Mouse (Mus musculus) embryo, embryonic 11 days (tissue): ENCODE measurements around the gene Arhgef16.
A peak's percentile ranks its signal among the peaks of the same experiment; 100 is the strongest.

Source experiments
- DNase-seq: peaks from one replicate; pipeline ENCODE4 v3.0.0-alpha.2; 2015

The Arhgef16 gene

DNA sequence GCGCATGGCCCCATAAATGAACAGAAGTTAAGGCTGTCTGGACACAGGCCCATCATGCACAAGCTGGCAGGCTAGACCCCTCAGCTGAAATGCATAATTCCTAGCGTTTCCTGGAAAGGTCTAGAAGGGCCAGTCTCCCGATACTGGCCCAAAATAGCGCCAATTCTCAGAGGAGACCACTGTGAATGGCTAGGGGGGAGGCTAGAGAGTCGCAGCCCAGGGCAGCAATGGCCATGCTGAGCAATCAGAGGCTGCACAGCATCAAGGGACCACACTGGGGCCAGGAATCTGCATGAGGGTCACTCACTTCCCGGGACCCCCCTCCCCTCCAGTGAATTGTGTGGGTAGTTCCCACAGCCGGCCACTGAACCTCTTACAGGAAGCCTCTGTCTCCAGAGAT lies 17.8 kb downstream of the Arhgef16 start:
- DNase-seq: no peak

DNA sequence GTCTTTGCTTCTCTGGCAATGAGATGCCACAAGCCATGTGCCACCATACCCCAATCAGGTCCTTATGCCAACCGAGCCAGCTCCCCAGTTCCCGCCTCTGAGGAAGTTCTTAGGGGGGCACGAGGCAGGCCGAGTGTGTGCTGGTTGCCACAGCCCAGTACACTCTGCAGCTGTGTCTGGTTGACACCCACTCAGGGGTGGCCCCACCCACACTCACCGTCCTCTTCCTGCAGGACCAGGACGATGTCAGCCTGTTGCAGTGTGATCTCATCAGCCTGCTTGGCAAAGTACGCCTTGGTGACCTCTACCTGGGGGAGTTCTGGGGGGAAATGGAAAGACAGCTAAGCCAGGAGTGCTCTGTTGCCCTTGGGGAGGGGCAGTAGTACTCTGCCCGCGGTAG lies 22.0 kb downstream of the Arhgef16 start:
- no peak for DNase-seq

DNA sequence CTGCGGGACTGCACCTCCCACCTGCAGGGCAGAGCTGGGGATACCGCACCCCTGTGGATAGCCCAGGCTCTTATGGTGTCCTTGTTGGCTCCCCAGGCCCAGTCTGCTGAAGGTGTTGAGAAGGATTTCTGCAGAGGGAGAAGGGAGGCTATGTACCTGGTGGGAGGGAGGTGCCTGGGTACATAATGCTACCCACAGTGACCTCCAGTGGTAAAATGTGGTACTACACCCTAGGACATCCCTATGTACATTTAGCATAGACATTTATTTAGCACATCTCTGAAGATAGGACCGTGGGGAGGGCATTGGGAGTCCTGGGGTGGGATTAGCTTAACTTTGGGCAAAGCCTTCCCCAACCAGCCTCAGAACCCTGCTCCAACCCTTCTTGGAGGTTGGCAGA lies 28.5 kb downstream of the Arhgef16 start:
- DNase-seq: peak; percentile 81

DNA sequence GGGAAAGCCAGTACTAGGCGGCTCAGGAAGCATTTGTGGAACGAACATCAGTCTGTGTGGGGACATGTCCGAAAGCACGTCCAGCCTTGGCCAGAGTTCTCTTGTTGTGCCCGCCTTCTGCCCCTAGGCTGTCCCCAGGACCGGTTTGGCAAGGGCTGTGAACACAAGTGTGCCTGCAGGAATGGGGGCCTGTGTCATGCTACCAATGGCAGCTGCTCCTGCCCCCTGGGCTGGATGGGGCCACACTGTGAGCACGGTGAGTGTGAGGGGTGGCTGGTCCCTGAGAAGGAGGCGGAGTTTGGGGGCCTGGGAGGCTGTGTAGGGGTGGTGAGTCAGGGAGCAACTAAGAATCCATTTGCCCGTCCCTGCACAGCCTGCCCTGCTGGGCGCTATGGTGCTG lies 32.0 kb downstream of the Arhgef16 start:
- DNase-seq: no peak

DNA sequence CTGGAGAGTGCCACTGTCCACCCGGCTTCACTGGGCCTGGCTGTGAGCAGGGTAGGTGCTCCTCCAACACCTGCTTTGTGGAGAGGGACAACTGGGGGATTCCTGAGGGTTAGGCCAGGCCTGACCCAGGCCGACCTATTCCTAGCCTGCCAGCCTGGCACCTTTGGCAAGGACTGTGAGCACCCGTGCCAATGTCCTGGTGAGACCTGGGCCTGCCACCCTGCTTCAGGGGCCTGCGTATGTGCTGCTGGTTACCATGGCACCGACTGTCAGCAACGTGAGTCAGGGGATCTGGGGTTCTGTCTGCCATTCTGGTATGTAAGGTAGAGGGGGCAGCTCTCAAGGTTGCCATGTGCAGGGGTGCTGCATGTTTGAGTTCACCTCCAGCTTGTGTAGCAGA lies 34.0 kb downstream of the Arhgef16 start:
- no peak for DNase-seq

DNA sequence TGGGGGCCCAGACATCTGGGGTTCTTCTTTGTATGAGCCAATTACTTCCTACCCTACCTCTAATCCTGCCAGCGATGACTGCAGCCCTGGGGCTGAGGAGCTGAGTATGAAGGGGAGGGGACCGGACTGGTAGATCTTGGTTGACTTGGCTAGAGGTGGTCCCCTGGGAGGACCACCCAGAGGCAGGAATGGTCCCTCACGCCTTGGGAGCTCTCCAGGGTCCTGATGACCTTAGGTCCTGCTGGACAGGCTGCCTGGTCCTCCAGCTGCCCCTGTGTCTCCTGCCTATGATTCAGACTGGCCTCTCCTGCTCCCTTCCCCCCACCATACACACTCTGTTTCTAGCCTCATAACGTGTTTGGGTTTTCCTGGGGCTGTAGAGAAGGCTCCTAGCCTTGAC lies 39.4 kb downstream of the Arhgef16 start:
- peak; percentile 38 for DNase-seq

DNA sequence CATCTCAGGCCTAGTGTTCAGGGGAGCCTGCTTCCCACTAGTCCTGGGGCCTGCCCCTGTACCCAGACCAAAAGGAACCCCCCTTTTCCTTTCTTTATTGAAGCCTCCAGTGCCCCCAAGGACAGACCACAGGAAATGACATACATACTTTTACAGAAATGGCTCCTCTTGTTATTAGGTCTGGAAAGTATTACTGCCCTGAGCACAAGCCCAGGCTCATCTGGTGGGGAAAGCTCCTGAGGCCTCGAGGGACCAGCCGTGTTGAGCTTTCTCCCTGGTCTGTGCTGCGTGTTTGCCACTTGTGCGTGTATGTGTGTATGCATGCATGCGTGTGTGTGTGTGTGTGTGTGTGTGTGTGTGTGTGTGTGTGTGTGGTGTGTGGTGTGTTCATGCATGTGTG lies 40.7 kb downstream of the Arhgef16 start:
- peak; percentile 31 for DNase-seq

DNA sequence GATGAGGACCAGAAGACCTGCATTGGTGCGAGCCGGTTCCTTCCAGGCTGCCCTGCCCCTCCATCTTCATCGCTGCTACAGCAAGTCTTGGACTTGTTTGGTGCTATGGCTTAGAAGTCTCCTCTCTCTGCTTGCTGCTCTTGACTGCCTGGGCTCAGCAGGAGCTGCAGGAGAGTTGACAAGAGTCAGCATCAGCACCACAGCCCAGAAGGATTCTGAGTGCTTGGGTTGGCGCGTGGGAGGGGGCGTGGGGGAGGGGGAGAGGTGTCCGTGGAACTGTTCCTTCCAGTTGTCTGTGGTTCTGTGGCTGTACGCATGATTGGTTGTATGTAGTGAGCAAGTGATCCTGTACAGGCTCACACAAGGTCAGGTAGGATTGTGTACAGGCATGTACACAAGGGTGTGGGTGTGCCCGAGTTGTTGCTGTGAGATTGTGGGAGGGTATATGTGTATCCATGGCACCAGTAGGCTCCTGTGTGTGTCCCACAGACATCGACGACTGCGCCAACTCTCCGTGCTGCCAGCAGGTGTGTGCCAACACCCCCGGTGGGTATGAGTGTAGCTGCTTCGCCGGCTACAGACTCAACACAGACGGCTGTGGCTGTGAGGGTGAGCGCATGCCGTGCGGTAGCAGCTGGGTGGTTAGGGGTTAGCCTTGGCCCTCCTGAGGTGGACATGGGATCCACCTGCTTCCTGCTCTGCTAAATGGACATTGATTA lies 48.8 kb downstream of the Arhgef16 start:
- DNase-seq: no peak

DNA sequence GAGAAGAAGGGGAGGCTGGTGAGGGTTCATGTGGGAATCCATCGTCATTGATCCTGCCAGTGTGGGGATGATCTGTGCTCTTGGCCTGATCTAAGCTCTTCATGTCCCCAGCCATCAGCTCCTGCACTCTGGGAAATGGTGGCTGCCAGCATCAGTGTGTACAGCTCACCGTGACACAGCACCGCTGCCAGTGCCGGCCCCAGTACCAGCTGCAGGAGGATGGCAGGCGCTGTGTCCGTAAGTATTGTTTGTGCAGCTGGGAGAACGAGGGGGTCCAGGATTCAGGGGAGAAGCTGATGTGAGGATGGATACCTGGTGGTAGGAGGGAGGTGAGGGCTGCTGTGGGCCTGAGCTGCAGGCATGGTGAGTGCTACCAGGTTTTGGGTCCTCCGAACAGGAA lies 52.2 kb downstream of the Arhgef16 start:
- no peak for DNase-seq

DNA sequence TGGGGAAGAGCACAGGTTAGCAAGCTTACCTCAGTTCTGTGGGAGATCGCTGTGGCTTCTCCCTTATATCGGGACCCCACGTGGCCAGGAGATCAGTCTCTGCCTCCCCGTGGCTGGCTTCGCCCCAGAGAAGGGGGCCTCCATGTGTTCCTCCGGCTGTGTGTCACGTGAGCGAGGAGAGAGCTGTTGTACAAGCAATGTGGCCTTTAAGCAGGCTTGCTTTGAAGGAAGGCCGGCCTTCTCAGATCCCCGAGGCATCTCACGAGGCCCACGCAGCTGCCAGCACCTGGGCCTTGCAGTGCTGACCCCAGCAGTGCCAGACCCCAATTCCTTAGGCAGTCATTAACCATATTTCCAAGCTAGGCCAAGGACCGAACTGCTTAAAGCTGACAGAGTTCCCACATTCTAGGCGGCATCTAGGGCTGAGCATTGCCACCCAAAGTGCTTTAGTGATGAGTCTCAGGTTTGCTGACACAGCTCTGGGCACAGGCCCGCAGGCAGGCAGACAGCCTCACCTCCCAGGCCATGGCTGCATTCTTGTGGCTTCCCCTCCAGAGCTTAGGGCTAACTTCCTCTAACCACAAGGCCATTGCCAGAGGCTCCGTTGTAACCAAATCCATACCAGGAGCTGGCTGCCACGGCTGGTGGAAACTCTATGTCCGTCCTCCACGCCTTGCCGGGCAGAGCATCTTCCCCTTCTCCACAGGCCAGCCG lies 53.2 kb downstream of the Arhgef16 start:
- no peak for DNase-seq

DNA sequence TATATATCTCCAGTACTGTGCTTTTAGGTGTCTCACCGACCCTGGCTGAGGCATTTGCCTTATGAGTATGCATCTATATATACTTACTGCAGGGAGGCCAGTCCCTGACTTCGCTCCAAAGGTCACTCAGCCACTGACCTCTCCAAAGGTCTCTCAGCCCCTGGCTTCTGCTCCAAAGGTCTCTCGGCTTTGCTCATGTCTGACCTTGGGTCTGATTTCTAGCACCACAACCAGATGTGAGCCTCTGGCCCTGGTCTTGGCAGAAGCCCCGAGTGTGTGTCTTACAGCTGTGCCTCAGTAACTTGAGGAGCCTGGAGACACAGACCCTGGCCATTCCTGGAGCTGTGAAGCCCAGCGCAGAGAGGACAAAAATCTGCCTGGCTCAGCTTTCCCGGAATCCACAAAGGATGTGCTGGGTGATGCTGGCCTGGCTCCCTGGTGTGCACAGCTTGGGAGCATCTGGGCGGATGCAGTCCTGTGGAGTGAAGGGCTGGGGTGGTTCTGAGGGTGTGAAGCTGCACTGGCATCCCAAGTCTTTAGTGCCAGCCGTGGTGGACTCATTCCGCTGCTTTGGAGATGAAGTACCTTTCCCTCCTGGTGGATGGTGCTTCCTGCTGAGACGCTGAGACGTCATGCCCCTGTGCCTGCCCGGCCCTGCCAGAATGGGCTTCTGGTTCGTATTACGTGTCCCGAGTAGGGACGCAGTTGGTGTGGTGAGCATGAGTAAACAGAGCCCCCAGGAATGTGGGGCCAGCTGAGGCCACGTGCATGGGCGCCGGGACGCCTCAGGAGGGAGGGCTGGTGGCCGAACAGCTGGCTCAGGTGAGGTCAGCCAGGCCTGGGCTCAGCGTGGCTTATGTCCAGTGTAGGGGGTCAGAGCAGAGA lies 54.0 kb downstream of the Arhgef16 start:
- peak; percentile 37 for DNase-seq

DNA sequence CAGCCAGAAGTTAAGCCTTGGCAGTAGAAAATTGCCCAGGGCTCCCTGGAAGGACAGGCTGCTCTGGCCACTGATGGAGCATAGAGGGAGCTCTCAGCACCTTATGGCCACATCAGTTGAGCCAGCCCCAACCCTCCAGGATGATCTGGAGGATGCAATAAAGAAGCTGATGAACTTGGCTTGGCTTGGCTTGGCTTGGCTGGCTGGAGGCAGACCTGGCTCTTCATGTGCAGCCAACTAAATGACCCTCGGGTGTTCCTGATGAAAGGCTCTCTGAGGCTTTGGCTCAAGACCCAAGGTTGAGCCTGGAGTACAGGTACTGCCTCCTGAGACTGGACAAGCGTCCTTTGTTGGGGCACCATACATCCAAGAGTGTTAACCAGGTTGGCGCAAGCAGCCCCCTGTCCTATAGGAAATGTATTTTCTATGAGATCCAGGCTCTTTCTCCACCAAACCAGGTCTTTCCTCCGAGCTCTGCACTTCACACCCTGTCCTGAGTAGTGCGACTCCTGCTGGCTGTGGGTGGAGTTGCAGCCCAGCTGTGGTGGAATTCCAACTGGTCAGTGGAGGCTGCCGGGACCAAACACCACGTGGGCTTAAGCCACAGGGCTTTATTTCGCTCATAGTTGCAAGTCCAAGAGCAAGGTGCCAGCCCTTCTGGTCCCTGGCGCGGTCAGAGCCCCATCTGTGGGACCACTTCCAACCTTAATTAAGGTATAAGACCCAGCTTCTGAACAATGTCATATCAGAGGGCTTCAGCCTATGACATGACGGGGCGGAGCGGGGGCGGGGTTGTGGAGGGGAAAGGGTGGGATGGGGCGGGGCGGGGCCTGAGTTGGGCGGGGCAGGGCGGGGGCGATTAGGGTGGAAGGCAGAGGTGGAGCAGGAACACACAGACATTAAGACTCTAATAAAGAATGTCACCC lies 55.1 kb downstream of the Arhgef16 start:
- DNase-seq: peak; percentile 86

DNA sequence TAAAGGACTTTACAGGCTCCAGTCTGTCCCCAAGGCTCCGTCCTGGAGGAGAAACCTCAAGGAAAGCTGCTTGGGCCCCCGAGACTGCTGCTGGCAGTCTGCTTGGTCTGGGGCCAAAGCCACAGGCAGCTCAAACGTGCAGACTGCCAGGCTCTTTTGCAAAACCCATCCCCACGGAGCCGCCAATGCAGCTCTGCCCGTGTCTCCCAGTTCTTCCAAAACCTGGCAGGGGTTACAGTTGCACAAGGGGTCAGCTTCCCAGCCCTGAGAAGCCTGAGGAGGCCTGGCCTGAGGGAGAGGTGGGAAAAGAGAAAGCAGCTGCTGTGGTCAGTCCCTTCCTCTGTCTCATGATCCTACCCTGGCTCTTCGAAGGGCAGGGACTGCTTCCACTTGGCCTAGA lies 56.1 kb downstream of the Arhgef16 start:
- no peak for DNase-seq

DNA sequence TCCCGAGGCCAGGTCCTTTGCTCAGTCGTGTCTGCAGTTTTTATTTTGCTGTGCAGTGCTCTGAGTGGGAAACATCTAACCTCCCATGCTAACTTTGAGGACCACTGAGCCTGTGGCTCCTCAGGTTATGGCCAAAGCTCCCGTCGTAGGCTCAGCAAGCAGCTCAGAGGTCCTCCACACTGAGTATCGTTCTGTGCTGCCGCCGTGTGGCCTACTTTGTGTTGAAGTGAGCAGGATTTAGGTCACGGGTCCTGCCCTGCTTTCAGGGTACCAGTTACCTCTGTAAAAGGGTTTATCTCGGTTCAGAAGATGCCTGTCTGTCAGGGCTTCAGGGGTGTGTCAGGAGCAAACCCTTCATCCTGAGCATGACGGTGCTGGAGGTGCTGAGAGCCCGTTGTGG lies 60.9 kb downstream of the Arhgef16 start:
- DNase-seq: no peak

DNA sequence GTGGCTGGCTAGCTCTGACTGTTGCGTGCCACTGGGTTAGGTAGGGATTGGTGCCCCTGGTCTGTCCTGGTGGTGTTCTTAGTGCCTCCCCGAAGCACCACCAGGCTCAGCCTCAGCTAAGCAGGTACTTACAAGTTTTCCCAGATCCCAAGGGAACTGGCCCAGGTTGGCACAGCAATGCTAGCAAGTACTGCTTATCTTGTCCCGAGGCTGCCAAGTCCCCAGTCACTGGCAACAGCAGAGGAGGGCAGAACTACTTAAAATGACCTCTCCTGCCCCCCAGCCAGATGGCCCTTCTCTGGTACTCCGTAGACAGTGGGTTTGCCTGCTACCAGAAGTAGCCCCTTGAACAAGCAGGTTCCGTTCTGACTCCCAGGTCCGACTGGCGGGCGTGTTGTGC lies 62.3 kb downstream of the Arhgef16 start:
- DNase-seq: no peak

DNA sequence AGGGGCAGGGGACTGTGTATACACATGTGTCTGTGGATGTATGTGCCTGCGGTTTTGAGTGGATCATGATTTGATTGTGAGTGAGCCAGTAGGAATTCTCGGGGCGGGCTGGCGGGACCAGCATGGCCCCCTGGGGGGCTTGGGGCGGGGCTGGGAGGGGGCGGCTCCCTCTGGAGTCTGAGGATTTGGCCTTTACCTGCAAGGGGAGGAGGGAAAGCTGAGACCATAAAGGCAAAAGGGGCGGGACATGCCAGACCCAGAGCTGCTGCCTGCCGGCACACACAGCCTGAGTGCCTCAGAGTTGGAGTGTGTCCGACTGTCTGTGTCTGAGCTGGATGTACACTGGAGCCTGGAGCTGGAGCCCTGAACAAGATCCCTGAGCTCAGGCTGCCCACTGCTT lies 64.2 kb downstream of the Arhgef16 start:
- DNase-seq: peak; percentile 63

DNA sequence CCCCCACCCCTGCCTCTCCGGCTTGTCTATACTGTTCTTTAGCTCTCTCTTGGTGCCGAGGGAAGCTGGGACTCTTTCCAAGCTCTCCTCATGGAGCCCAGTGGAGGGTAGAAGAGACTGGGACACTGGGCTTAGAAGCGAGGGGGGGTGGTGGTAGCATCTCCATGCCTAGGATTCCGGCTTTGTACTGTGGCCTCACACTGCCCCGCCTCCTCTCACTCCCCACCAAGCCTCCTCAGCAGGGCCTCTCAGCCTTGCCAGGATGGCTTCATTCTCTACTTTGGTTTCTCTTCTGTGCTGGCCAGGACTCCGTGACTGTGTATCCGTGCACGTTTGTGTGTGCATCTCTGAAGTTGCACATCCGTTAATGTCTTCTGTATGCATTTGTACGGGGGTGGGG lies 64.6 kb downstream of the Arhgef16 start:
- peak; percentile 41 for DNase-seq

DNA sequence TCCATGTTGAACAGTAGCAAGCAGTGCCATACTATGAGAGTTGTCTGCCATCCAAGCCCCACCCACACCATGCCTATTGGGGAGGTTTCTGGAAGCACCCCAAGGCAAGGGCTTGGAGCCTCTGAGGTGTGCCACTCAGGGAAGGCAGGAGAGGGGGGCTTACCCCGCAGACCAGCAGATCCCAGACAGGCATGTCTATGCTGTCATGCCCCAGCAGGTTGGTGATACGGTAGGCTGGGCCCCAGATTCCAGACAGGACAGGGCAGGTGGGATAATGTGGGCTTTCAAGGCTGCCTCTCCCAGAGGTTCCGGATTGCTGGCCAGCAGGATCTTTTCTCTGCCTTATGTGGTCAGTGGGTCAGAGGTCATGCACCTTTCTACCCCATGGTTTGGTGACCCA lies 65.5 kb downstream of the Arhgef16 start:
- no peak for DNase-seq

DNA sequence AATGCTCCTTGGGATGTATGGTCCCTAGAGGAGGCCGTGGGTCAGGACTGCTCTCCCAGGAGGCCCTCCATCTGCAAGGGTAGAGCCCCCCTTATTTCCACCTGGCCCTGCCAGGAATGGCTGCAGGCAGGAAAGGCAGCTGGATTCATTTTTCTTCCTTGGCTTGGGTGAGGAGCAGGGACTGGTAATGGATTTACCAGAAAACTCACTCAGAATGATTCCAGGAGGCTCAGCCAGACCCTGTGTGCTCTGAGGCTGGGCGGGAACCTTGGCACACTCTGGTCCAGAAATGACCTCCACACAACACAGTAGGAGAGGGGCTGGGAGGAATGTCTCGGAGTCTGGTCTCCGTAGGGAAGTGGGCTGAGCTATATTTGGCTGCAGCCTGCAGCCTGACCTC lies 69.2 kb downstream of the Arhgef16 start:
- DNase-seq: no peak

DNA sequence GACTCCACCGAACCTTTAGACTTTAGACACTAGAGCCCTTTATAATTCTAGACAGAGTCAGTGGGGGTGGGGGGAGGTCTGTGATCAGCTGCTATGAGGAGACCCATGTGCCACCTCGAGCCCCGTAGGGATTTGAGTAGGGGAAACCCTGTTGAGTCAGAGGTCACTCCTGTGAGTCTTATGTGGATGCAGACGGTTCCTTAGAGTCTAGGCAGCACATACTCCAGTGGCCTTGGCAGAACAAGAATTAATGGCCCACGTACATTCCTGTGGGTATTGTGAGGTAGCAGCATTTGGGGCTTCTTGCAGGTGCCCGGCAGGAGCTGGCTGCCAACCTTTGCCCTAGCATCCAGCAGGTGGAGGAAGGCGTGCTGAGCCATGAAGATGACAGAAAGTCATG lies 70.1 kb downstream of the Arhgef16 start:
- DNase-seq: no peak

DNA sequence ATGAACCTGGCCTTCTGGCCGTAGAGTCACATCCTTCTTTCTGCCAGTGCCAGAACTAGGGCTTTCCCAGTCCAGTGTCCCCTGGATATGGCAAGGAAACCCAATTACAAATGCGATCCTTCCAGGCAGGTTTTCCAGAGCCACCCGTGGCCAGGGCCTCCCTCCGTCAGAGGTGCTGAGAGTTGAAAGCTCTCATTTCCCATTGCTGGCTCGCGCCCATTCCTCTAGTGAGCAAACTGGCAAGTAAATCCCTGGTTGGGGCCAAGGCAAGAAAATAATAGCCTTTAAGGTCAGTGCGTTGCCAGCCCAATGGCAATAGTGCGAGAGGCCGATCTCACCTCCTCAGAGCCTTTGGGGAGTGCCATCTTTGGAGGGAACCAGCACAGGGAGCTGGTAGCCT lies 71.9 kb downstream of the Arhgef16 start:
- DNase-seq: no peak
